Mouse (Mus musculus) heart, adult 18-20 months (tissue): ENCODE results near the gene Gm42906. TPM values are rescaled to one million over a fixed set of nuclear protein-coding genes. Genes with fewer than 3 reads are reported as not detected.

ENCODE experiments used
- DNase-seq, 2 experiments: peaks; one replicate each; pipeline ENCODE4 v3.0.0; 2021 to 2022; ENCODE audit warnings: mixed read lengths in 1 of 2
- total RNA-seq, 2 experiments: library from RNA; stranded (reverse); gene quantifications; 2 replicates each; pipeline ENCODE4 v1.2.3; 2021

Gm42906 gene
- total RNA-seq, 2 experiments from 2014 or later = 1.7 TPM; not detected in 1

GRCm38 (mm10) chr5:151061942-151062341, 366.0 kb downstream of the Gm42906 start:
- DNase-seq = no peak

- no peak for DNase-seq
These were observed 367.5 kb downstream of the Gm42906 start for GRCm38 (mm10) chr5:151060476-151060875.

GRCm38 (mm10) chr5:151059772-151060171, 368.2 kb downstream of the Gm42906 start:
- DNase-seq = no peak

GRCm38 (mm10) chr5:151059352-151059751, 368.6 kb downstream of the Gm42906 start:
- DNase-seq = no peak

- DNase-seq = peak; percentile 47 to 72
These were observed 370.2 kb downstream of the Gm42906 start for GRCm38 (mm10) chr5:151057716-151058115.

- DNase-seq = peak; percentile 57 to 72
These were observed 371.1 kb downstream of the Gm42906 start for GRCm38 (mm10) chr5:151056920-151057294.

- no peak for DNase-seq
These were observed 371.6 kb downstream of the Gm42906 start for GRCm38 (mm10) chr5:151056255-151056919.

- DNase-seq = no peak
These were observed 372.4 kb downstream of the Gm42906 start for GRCm38 (mm10) chr5:151055426-151056090.

GRCm38 (mm10) chr5:151054743-151055114, 373.2 kb downstream of the Gm42906 start:
- DNase-seq = no peak

GRCm38 (mm10) chr5:151054100-151054742, 373.7 kb downstream of the Gm42906 start:
- DNase-seq = no peak

- no peak for DNase-seq
These were observed 374.8 kb downstream of the Gm42906 start for GRCm38 (mm10) chr5:151053190-151053589.

- DNase-seq = no peak
These were observed 375.6 kb downstream of the Gm42906 start for GRCm38 (mm10) chr5:151052331-151052730.

GRCm38 (mm10) chr5:151047488-151047887, 380.5 kb downstream of the Gm42906 start:
- peak; percentile 48 to 66 for DNase-seq

GRCm38 (mm10) chr5:151046917-151047316, 381.0 kb downstream of the Gm42906 start:
- DNase-seq = peak; percentile 55 to 64

GRCm38 (mm10) chr5:151046131-151046530, 381.8 kb downstream of the Gm42906 start:
- DNase-seq = no peak

GRCm38 (mm10) chr5:151042911-151043310, 385.1 kb downstream of the Gm42906 start:
- DNase-seq = no peak

- no peak for DNase-seq
These were observed 390.1 kb downstream of the Gm42906 start for GRCm38 (mm10) chr5:151037871-151038270.

- DNase-seq = no peak
These were observed 393.0 kb downstream of the Gm42906 start for GRCm38 (mm10) chr5:151034715-151035512.

- DNase-seq = no peak
These were observed 399.1 kb downstream of the Gm42906 start for GRCm38 (mm10) chr5:151028906-151029305.

- DNase-seq = no peak
These were observed 400.8 kb downstream of the Gm42906 start for GRCm38 (mm10) chr5:151027171-151027570.

GRCm38 (mm10) chr5:151026069-151026468, 401.9 kb downstream of the Gm42906 start:
- peak in 1 of 2 experiments; percentile 18 for DNase-seq

- no peak for DNase-seq
These were observed 403.5 kb downstream of the Gm42906 start for GRCm38 (mm10) chr5:151024483-151024882.
